Mouse (Mus musculus) left cerebral cortex, adult 11 months (tissue): ENCODE results near the gene Ube2e1.

Source experiments
- DNase-seq: peaks from one replicate; pipeline ENCODE4 v3.0.0; 2022; ENCODE audit warnings: low spot score

Ube2e1 gene

GRCm38 (mm10) chr14:18331693-18332131 lies at the start of gene Ube2e1:
Gene Ube2e1 (minus strand): TSS chr14:18331859.
- DNase-seq = peak; percentile 51

- no peak for DNase-seq
Observed at GRCm38 (mm10) chr14:18379841-18380240, 48.2 kb upstream of the Ube2e1 start.

- DNase-seq = peak; percentile 26
Observed at GRCm38 (mm10) chr14:18377944-18378575, 46.4 kb upstream of the Ube2e1 start.

GRCm38 (mm10) chr14:18376206-18376605 lies 44.5 kb upstream of the Ube2e1 start:
- DNase-seq = no peak

- DNase-seq = no peak
Observed at GRCm38 (mm10) chr14:18373758-18374405, 42.2 kb upstream of the Ube2e1 start.

- DNase-seq = peak; percentile 14
Observed at GRCm38 (mm10) chr14:18372761-18373610, 41.3 kb upstream of the Ube2e1 start.

GRCm38 (mm10) chr14:18369031-18369430 lies 37.4 kb upstream of the Ube2e1 start:
- no peak for DNase-seq

GRCm38 (mm10) chr14:18367025-18367424 lies 35.4 kb upstream of the Ube2e1 start:
- no peak for DNase-seq

- DNase-seq = no peak
Observed at GRCm38 (mm10) chr14:18364321-18364720, 32.7 kb upstream of the Ube2e1 start.

GRCm38 (mm10) chr14:18356442-18356841 lies 24.8 kb upstream of the Ube2e1 start:
- DNase-seq = no peak

- DNase-seq = no peak
Observed at GRCm38 (mm10) chr14:18355514-18356190, 24.0 kb upstream of the Ube2e1 start.

GRCm38 (mm10) chr14:18353525-18353924 lies 21.9 kb upstream of the Ube2e1 start:
- DNase-seq = no peak

GRCm38 (mm10) chr14:18352934-18353333 lies 21.3 kb upstream of the Ube2e1 start:
- DNase-seq = no peak

- DNase-seq = no peak
Observed at GRCm38 (mm10) chr14:18350680-18351079, 19.0 kb upstream of the Ube2e1 start.

- DNase-seq = no peak
Observed at GRCm38 (mm10) chr14:18349871-18350270, 18.2 kb upstream of the Ube2e1 start.

- no peak for DNase-seq
Observed at GRCm38 (mm10) chr14:18343589-18343988, 11.9 kb upstream of the Ube2e1 start.

GRCm38 (mm10) chr14:18342749-18343148 lies 11.1 kb upstream of the Ube2e1 start:
- no peak for DNase-seq

GRCm38 (mm10) chr14:18341088-18341487 lies 9.4 kb upstream of the Ube2e1 start:
- no peak for DNase-seq

- DNase-seq = no peak
Observed at GRCm38 (mm10) chr14:18336106-18336505, 4.4 kb upstream of the Ube2e1 start.

- DNase-seq = no peak
Observed at GRCm38 (mm10) chr14:18330789-18331692, 618 bp downstream of the Ube2e1 start.
